Mouse (Mus musculus) forebrain, postnatal 0 days (tissue): ENCODE data around the gene Cgnl1. TPM values are rescaled to one million over a fixed set of nuclear protein-coding genes. Genes with fewer than 3 reads are reported as not detected.
A peak's percentile ranks its signal among the peaks of the same experiment; 100 is the strongest.

Experiments
- ATAC-seq: fragments of 200-750 bp; cut with Nextera tagmentation; 2 replicates; pipeline ENCODE4 v1.8.0; 2017; ENCODE audit warnings: mild to moderate bottlenecking, moderate library complexity
- DNase-seq: peaks from one replicate; pipeline ENCODE4 v3.0.0-alpha.2; 2015
- H3K27ac ChIP-seq: fragments of 300-500 bp; sonication (generic); 2 replicates; pipeline ENCODE4 v1.5.1; 2014; ENCODE audit warnings: low read depth, mild to moderate bottlenecking, antibody characterized with exemption, low read length, moderate library complexity, mixed read lengths
- H3K27me3 ChIP-seq: fragments of 300-500 bp; sonication (generic); 2 replicates; pipeline ENCODE4 v1.6.1; 2014; ENCODE audit warnings: mild to moderate bottlenecking, low read length, mixed read lengths; ENCODE audit not compliant: insufficient read depth
- H3K36me3 ChIP-seq: fragments of 300-500 bp; sonication (generic); 2 replicates; pipeline ENCODE4 v1.6.1; 2014; ENCODE audit warnings: mild to moderate bottlenecking, moderate library complexity; ENCODE audit not compliant: insufficient read depth
- H3K4me1 ChIP-seq: fragments of 300-500 bp; sonication (generic); 2 replicates; pipeline ENCODE4 v1.6.1; 2014; ENCODE audit warnings: antibody characterized with exemption; ENCODE audit not compliant: insufficient read depth
- H3K4me2 ChIP-seq: fragments of 300-500 bp; sonication (generic); 2 replicates; pipeline ENCODE4 v1.6.1; 2014; ENCODE audit warnings: low read depth, mild to moderate bottlenecking, moderate library complexity
- H3K4me3 ChIP-seq: fragments of 300-500 bp; sonication (generic); 2 replicates; pipeline ENCODE4 v1.5.1; 2014; ENCODE audit warnings: low read depth, low read length, mixed read lengths
- H3K9ac ChIP-seq: fragments of 300-500 bp; sonication (generic); 2 replicates; pipeline ENCODE4 v1.6.1; 2014; ENCODE audit warnings: mild to moderate bottlenecking
- H3K9me3 ChIP-seq: fragments of 300-500 bp; sonication (generic); 2 replicates; pipeline ENCODE4 v1.6.1; 2016; ENCODE audit warnings: low read length
- CTCF ChIP-seq: sonication (generic); IDR thresholded peaks from 2 replicates; pipeline ENCODE4 v1.5.1; 2016; ENCODE audit warnings: antibody characterized with exemption, control low read depth, low read depth
- WGBS: fragments of 180-500 bp; shearing (Covaris S2); extraction: QIAGEN DNeasy Blood & Tissue Kit; methylation state at CpG from one replicate; pipeline ENCODE4 v1.1.7; 2014; 5-methylcytosine and 5-hydroxymethylcytosine counted together
- polyA plus RNA-seq: library from polyadenylated mRNA; unstranded; fragments of >200 nt; fragmentation: Nextera tagmentation; extraction: Ambion mirVana; gene quantifications from 2 replicates; pipeline ENCODE4 v1.2.1, GENCODE M21; 2015
- total RNA-seq: library from RNA; depleted of rRNA; stranded (reverse); fragments of >200 nt; gene quantifications from 2 replicates; pipeline ENCODE4 v1.2.3, GENCODE M21; 2014

Cgnl1 gene
- total and polyA plus RNA-seq, 2 experiments from 2014 or later, result 5.0 to 8.5 TPM

DNA sequence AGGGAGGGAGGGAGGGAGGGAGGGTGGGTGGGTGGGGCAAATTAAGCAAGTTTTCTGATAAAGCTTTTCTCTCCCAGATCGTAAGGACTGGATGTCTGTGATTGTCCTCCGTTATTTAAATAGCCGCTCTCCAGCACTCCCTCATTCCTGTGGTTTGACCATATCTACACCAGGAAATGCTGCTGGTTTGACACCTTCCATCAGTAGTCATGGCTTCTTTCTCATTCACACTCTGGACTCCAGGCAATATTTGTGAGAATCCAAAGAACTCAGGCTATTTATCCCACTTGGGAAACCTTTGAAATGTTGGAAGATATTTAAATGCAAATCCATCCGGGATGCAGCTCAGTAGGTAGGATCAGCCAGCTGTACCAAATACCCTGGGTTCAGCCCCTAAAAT, 77.6 kb downstream of the Cgnl1 start:
- no peak overlapping the region for H3K9ac ChIP-seq
- DNase-seq, result no peak
- 57% methylated on average over 4 of the region's 4 CpGs for WGBS
- TF ChIP-seq CTCF, result no peak
- no peaks in the 10 kb centered on the region for H3K36me3 ChIP-seq
- no peaks in the 10 kb centered on the region for H3K27me3 ChIP-seq
- no peaks in the 10 kb centered on the region for H3K4me1 ChIP-seq
- H3K27ac ChIP-seq, result no peak overlapping the region
- H3K4me3 ChIP-seq, result no peak overlapping the region
- H3K9me3 ChIP-seq, result no peaks in the 10 kb centered on the region
- no peak overlapping the region for H3K4me2 ChIP-seq
- no peak for ATAC-seq

DNA sequence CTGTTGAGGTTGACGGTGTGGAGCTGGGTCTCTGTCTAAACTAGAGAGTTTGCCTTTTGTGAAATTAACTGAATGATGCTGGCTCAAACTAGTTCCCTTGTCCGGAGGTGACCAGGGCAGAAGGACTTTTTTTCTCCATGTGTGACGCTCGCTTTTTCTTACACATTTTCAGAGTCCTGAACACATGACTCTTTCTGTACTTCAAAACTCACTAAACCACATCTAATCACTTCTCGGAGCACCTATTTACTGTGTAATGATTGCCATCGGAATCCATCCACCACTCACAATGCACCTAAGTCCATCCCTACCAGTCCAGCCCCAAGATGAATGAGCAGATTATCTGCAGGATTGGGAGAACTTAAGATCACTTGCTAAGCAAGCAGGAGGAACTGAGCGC, 79.2 kb downstream of the Cgnl1 start:
- Histone ChIP-seq H3K27me3 (no peaks in the 10 kb centered on the region), H3K9ac (no peak overlapping the region), H3K36me3 (no peaks in the 10 kb centered on the region), H3K4me3 (no peak overlapping the region), H3K4me1 (no peaks in the 10 kb centered on the region), H3K9me3 (no peaks in the 10 kb centered on the region), H3K27ac (no peak overlapping the region), H3K4me2 (no peak overlapping the region)
- no peak for TF ChIP-seq CTCF
- DNase-seq (no peak), ATAC-seq (no peak)
- WGBS, result 79% methylated on average over 7 of the region's 7 CpGs

DNA sequence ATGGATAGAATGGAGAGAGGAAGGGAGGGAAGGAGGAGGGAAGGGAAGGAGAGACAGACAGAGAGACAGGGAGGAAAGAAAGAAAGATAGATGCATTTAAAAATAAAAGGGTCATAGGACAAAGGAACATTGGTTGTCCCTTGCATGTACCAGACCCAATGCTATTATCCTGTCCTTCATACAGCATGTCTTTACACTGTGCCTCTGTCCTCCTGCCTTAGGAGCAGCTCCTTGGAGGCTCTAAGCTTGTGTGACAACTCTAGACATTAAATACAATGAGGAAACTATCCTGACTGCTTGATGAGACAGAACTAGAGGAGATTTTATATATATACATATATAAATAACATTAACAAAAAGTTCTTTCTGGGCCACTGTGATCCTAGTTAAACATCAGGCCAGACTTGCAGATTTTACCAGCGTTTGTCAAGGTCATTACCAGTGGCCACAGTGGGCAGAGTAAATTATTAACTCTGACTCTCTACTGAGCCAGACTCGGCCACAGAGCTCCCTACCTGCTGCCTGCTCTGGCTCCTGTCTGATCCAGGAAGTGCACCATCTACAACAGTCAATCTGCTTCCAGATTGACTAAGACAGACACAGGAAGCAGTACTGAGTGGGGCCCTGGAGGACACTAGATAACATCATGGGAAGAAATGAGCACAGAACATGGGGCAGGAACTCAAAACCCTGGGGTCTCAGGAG, 81.9 kb downstream of the Cgnl1 start:
- no peak for DNase-seq
- H3K4me2 ChIP-seq, result no peak overlapping the region

DNA sequence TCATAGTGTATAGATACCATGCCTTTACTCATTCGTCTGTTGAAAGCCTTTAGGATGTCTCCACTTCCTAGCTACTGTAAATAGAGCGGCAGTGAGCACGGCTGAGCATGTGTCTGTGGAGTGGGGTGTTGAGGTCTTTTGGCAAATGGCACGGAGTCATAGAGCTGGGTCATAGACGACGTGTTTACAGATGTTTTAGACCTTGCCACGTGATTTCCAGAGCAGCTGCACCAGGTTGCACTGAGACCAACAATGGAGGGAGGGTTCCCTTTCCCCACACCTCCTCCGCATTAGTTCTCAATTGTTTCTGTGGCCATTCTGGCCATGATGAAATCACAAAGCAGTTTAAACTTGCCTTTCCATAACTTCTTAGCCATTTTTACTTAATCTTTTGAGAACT, 84.9 kb downstream of the Cgnl1 start:
- Histone ChIP-seq H3K36me3 (no peaks in the 10 kb centered on the region), H3K4me3 (no peak overlapping the region), H3K4me2 (no peak overlapping the region), H3K27ac (no peak overlapping the region), H3K9ac (no peak overlapping the region), H3K27me3 (no peaks in the 10 kb centered on the region), H3K9me3 (no peaks in the 10 kb centered on the region), H3K4me1 (no peaks in the 10 kb centered on the region)
- no peak for TF ChIP-seq CTCF
- 80% methylated on average over 8 of the region's 8 CpGs for WGBS
- ATAC-seq, result no peak
- no peak for DNase-seq

More for the DNA sequence above, 81.9 kb downstream of the Cgnl1 start:
- H3K4me1 ChIP-seq, result no peaks in the 10 kb centered on the region
- no peak for TF ChIP-seq CTCF
- H3K4me3 ChIP-seq, result no peak overlapping the region
- H3K27me3 ChIP-seq, result no peaks in the 10 kb centered on the region
- no peak overlapping the region for H3K27ac ChIP-seq
- H3K36me3 ChIP-seq, result no peaks in the 10 kb centered on the region
- 79% methylated on average over 2 of the region's 2 CpGs for WGBS
- no peaks in the 10 kb centered on the region for H3K9me3 ChIP-seq
- ATAC-seq, result no peak
- no peak overlapping the region for H3K9ac ChIP-seq

DNA sequence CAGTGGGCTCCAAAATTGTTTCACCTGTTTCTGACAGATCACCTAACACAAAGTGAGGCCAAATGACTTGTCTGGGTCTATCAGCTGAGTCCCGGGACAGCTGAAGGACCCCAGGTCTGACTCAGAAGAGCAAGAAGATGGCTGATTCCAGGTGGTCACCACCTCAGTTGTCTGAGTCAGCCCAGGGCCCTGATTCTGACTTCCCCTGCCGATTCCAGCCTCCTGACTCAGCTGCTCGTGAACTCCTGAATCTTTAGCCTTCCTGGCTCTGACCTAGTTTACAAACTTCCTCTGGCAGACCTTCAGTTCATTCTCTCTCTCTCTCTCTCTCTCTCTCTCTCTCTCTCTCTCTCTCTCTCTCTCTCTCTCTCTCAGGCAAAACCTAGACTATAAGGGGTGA, 86.6 kb downstream of the Cgnl1 start:
- Histone ChIP-seq H3K4me3 (no peak overlapping the region), H3K4me1 (no peaks in the 10 kb centered on the region), H3K27me3 (no peaks in the 10 kb centered on the region), H3K27ac (no peak overlapping the region), H3K9ac (no peak overlapping the region), H3K9me3 (no peaks in the 10 kb centered on the region), H3K36me3 (no peaks in the 10 kb centered on the region), H3K4me2 (no peak overlapping the region)
- ATAC-seq (no peak), DNase-seq (no peak)
- 81% methylated on average over 3 of the region's 3 CpGs for WGBS
- no peak for TF ChIP-seq CTCF

DNA sequence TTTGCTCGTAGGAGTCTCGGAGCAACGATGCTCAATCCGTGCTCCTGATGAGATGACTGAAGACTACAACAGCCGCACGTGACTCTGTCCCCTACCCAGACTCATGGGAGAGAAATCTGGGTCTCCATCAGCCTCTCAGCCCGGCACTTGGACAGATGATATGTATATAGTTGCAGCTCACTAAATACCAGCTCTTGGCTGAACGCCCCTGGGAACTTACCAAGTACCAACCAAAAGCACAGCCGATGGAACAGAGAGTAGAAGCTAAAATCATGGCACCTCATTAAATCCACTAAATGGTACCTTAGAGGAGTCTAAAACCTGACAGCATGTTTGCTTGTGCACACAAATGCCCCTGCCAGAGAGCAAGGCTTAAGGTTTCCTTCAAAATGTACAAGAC, 91.0 kb downstream of the Cgnl1 start:
- no peaks in the 10 kb centered on the region for H3K9me3 ChIP-seq
- DNase-seq (peak; percentile 55), ATAC-seq (no peak)
- H3K4me3 ChIP-seq, result no peak overlapping the region
- H3K27me3 ChIP-seq, result no peaks in the 10 kb centered on the region
- TF ChIP-seq CTCF, result no peak
- no peak overlapping the region for H3K4me2 ChIP-seq
- no peak overlapping the region for H3K9ac ChIP-seq
- no peak overlapping the region for H3K27ac ChIP-seq
- H3K4me1 ChIP-seq, result no peaks in the 10 kb centered on the region
- no peaks in the 10 kb centered on the region for H3K36me3 ChIP-seq
- 61% methylated on average over 9 of the region's 9 CpGs for WGBS

DNA sequence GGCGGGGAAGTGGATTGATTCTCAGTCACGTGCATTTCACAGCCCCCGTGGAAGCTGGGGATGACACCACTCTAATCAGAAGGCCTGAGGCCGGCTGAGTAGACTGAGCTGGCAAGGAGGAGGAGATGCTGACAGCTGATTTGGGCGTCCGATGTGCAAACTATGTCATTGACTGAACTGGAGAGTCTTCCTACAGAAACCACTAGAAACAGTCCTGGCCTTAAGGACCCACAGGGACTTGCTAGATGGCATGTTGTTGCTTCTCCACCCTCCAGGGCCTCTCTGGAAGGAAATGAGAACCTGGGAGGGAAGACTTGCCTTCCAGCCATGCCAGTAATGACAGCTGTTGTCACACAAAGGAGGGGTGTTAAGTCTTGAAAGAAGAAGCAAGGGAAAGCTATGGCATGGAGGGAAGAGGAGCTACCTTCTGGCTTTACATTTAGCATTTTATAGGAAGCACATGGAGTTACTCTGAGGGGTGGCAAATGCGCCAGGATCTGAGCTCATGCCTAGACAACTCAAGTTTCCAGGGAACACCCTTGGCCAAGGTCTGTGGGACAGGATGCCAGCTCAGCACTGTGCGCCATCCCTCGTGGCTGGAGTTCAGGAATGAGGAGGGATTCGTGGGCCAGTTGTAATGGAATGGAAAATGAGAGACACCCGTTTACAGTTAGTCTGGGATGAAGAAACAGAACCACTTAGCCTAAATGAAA, 92.1 kb downstream of the Cgnl1 start:
- Histone ChIP-seq H3K4me1 (no peaks in the 10 kb centered on the region), H3K27ac (no peak overlapping the region), H3K9me3 (no peaks in the 10 kb centered on the region), H3K27me3 (no peaks in the 10 kb centered on the region), H3K4me3 (no peak overlapping the region), H3K4me2 (no peak overlapping the region), H3K36me3 (no peaks in the 10 kb centered on the region), H3K9ac (no peak overlapping the region)
- ATAC-seq (peak; percentile 77; the same call in 1 of the 2 replicates), DNase-seq (peak; percentile 60)
- WGBS, result 66% methylated on average over 11 of the region's 11 CpGs
- no peak for TF ChIP-seq CTCF
